Mouse (Mus musculus) layer of hippocampus, adult 2 months (tissue): ENCODE results near the gene Hic2. TPM values are rescaled to one million over a fixed set of nuclear protein-coding genes. Genes with fewer than 3 reads are reported as not detected.
"Not testable (repeated sequence)": the region's sequence is repeated elsewhere in the genome, so short reads cannot be mapped to it uniquely, and the experiment has no call there.

ENCODE experiments used
- DNase-seq, 2 experiments: peaks; one replicate each; pipeline ENCODE4 v3.0.0; 2022; ENCODE audit warnings: low spot score in 2 of 2
- H3K27ac ChIP-seq: fragments of 200-600 bp; 2 replicates; pipeline ENCODE4 v1.8.1; 2022
- H3K4me3 ChIP-seq: fragments of 200-600 bp; 2 replicates; pipeline ENCODE4 v1.8.1; 2022; ENCODE audit warnings: mild to moderate bottlenecking
- CTCF ChIP-seq: fragments of 200-600 bp; conservative IDR thresholded peaks from 2 replicates; pipeline ENCODE4 v1.8.1; 2022; ENCODE audit warnings: antibody characterized with exemption, mild to moderate bottlenecking, moderate library complexity
- total RNA-seq, 2 experiments: library from RNA; stranded (reverse); gene quantifications; 2 replicates each; pipeline ENCODE4 v1.2.3; 2021

The Hic2 gene
- total RNA-seq, 2 experiments from 2014 or later, result 5.2 to 5.5 TPM

DNA sequence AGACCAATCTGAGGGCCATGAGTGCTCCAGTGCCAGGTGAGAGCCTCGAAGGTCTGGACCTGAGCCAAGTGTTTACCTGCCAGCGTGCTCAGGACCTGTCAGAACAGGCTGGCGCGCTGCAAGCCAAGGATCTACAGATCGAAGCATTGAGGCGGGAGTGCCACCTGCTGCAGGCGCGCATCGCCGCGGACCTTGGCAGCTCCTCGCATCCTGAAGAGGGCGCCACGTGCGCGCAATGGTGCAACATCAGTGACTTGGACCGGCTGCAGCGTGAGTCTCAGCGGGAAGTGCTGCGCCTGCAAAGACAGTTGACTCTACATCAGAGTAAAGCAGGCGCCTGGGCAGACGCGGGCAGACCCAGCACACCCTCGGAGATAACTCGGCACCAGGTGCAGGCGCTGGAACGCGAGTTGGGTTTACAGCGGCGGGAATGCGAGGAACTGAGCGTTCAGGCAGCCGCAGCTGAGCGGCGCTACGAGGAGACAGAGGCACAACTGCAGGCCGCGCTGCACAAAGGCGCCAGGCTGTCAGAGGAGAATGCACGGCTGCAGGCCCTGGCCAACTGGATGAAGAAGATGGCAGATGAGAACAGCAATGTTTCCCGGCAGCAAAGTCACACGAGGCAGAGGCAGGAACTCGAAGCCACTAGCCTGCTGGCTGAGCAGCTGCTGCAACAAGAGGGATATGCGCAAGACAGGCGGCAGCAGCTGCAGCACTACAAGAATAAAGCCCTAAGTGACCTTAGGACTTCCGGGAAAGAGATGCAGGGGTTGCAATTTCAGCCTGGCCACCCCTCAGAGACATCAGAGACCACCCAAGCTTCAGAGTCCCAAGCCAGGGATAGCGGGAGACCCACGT lies 23.2 kb upstream of the Hic2 start:
- peak; percentile 82 to 85 for DNase-seq
- TF ChIP-seq CTCF, result peak; percentile 89
- peak overlapping the region; percentile 64 for H3K4me3 ChIP-seq
- H3K27ac ChIP-seq, result peak overlapping the region; percentile 86; the same call in 1 of the 2 replicates

DNA sequence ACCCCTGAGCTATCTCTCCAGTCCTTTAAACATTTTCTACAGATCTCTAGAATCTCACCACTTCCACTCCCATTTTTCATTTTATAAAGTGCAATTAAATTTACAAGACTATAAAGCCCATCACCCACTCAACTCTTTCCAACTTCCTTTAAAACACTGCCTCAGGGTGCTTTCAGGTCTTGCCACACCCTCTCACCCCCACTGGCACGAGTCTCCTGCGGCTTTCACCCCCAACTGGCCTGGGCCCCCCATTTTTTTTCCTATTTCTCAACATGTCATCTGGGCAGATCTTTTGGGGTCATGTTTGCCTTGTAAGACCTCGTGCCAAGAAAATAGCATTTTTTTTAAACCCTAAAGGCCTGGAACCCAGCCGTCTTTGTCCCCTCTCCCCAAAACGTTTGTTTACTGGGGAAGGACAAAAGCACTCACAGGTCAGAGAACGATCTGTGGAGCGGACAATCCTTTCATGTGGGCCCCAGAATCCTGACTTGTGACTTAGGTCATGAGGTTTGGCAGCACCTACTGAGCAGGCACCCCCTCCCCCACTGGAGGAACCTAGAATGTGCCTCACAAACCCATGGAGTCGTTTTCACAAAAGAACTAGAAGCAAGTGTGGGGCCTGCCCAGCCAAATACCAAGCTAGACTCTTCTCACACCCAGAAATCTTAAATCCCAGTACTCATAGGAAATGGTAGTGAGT lies 16.3 kb upstream of the Hic2 start:
- no peak for DNase-seq
- no peak overlapping the region for H3K4me3 ChIP-seq
- TF ChIP-seq CTCF, result no peak

GRCm38 (mm10) chr16:17220127-17220733 lies 13.1 kb upstream of the Hic2 start:
- DNase-seq, result no peak
- no peak for TF ChIP-seq CTCF
- H3K4me3 ChIP-seq, result no peak overlapping the region
- H3K27ac ChIP-seq, result no peak overlapping the region

More for the DNA sequence above, 16.3 kb upstream of the Hic2 start:
- no peak overlapping the region for H3K27ac ChIP-seq

- TF ChIP-seq CTCF, result no peak
- DNase-seq, result peak; percentile 91 to 100
- no peak overlapping the region for H3K27ac ChIP-seq
- no peak overlapping the region for H3K4me3 ChIP-seq
These were observed 11.2 kb upstream of the Hic2 start for GRCm38 (mm10) chr16:17222197-17222596.

GRCm38 (mm10) chr16:17225584-17225983 lies 7.8 kb upstream of the Hic2 start:
- DNase-seq, result no peak
- TF ChIP-seq CTCF, result no peak
- H3K27ac ChIP-seq, result no peak overlapping the region
- H3K4me3 ChIP-seq, result no peak overlapping the region

GRCm38 (mm10) chr16:17226496-17226895 lies 6.9 kb upstream of the Hic2 start:
- no peak for TF ChIP-seq CTCF
- no peak overlapping the region for H3K4me3 ChIP-seq
- DNase-seq, result no peak

GRCm38 (mm10) chr16:17231523-17231922 lies 1.8 kb upstream of the Hic2 start:
- H3K27ac ChIP-seq, H3K4me3 ChIP-seq, DNase-seq: not testable (repeated sequence)

More at GRCm38 (mm10) chr16:17226496-17226895, 6.9 kb upstream of the Hic2 start:
- no peak overlapping the region for H3K27ac ChIP-seq

DNA sequence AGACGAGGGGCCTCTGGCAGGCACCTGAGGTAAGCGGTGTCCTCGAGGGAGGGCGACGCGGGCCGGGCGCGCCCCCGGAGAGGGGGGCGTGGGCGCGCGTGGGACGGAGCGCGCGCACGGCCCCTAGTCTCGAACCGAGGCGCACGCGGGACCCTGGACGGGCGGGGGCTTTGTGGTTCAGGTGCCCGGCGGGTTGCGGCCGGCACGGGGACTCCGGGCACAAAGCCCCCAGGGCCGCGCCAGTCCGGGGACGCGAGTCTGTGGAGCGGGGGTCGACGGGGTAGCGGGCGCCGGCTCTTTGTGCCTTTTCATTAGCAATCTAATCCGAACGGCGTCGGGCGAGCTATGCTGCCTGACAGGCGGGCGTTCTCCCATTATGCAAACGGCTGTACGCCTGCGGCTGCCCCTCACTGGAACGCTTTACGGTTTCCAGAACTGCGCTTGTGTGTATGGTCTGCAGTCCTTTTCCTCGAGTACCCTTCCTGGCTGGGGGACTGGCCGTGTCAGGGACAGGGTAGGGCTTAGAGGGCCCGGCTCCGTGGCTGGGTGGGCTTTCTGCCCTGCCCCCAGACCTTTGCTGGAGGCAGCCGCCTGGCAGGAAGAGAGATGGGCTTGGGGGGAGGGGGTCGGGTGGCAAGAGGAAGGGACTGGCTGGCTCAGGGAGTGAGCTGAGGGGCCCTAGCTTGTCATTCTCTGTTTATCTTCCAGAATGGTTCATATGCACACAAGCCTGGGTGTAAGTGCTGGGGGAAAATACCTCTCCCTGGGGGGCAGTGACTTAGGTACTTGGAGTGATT lies 528 bp downstream of the Hic2 start:
- TF ChIP-seq CTCF, result no peak
- Histone ChIP-seq H3K27ac (peak overlapping the region; percentile 98), H3K4me3 (peak overlapping the region; percentile 77)
- DNase-seq, result no peak

DNA sequence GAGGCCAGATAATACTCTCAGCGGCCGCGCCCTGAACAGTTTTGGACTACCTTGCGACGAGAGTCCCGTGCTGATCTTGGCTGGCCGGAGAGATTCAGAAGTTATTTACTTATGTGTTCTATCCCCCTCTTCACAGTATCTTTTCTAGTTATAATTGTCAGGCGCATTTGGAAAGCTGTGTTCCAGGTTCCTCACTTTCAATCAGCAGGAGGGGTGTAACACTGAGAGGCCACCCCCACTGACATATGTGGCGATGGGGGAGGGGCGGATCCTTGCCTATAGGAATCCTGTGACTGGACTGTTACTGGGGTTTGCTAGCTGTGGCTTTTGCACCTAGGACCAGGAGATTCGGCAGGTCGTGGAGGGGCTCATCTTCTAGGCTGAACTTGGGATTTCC lies 1.1 kb downstream of the Hic2 start:
- DNase-seq, result peak in 1 of 2 experiments; percentile 43
- Histone ChIP-seq H3K27ac (peak overlapping the region; percentile 98), H3K4me3 (peak overlapping the region; percentile 77)
- TF ChIP-seq CTCF, result no peak

DNA sequence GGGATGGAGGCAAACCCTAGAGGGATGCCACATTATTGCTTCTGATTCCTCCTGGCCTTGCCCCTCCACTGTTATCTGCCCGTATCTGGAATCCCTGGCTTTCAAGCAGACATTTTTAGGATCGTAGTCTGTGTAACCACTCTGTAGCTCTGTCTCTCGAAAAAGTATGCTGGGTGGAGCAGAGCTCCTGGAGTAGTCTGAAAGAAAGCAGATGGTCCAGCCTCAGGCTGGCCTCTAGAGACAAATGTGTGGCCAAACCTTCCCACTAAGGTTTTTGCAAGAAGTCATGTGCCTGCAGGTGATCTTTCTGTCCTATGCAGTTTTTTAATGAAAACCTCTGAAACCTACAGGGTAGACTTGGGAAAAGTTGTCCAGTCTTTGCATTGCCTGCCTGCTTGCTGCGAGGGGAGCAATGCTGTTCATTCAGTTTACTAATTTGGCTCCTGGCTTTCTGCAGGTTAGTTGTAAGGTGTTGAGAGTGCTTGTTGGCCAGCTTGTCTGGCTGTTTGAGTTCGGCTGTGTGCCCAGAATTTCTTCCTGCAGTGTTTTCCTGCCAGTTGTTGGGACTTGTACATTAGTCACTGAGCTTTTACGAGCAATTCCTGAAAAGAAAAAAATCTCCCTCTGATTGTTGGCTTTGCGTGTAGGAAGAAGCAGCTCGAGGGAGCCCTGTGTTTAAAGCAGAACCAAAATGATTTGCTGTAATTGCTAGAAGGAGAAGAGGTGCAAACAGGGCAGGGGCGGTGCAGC lies 1.7 kb downstream of the Hic2 start:
- no peak overlapping the region for H3K27ac ChIP-seq
- H3K4me3 ChIP-seq, result peak overlapping the region; percentile 77
- no peak for DNase-seq
- no peak for TF ChIP-seq CTCF

DNA sequence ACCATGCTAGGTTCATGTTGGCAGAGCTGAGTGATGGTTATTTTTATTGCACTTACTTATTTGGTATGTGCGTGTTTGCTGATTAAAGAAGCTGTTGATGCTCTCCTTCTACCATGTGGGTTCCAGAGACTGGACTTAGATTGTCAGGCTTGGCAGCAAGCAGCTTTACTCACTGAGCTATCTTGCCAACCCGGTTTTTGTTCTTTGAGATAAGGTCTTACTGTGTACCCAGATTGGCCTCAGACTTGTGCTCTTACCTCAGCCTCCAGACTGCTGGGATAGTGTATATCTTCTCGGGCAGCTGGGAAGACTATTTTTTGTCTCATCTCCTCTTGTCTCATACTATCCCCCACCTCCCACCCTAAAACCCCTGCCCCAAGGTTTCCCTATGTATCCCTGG lies 4.3 kb downstream of the Hic2 start:
- H3K4me3 ChIP-seq, result no peak overlapping the region
- no peak for DNase-seq
- H3K27ac ChIP-seq, result no peak overlapping the region
- TF ChIP-seq CTCF, result no peak

- TF ChIP-seq CTCF, result no peak
- DNase-seq, result no peak
- H3K4me3 ChIP-seq, result no peak overlapping the region
- H3K27ac ChIP-seq, result no peak overlapping the region
These were observed 6.0 kb downstream of the Hic2 start for GRCm38 (mm10) chr16:17239409-17239808.
